15 mouse cellular contexts compared by ENCODE assay signal in genomic region chr1:127118019-127118418, GRCm38 (mm10).
"Had no signal": no experiment of that assay in that cellular context is flagged by ENCODE, and none has a peak within 500 bp of the region (broad histone marks: within the 10 kb centered on the region; RNA-seq: fewer than 3 reads in every experiment).

No protein-coding gene starts in this region.

- H3K4me2 ChIP-seq: liver, embryonic 15.5 days; lung, embryonic 14.5 days; midbrain, embryonic 11.5 days; midbrain, embryonic 13.5 days; midbrain, embryonic 15.5 days; neural tube, embryonic 12.5 days; stomach, embryonic 15.5 days had no signal

- H3K27me3 ChIP-seq: liver, embryonic 15.5 days; midbrain, embryonic 13.5 days; midbrain, embryonic 15.5 days; neural tube, embryonic 12.5 days; stomach, embryonic 15.5 days had no signal

- H3K9me3 ChIP-seq: liver, embryonic 15.5 days; midbrain, embryonic 13.5 days; midbrain, embryonic 15.5 days; stomach, embryonic 15.5 days had no signal

- H3K9ac ChIP-seq: liver, embryonic 15.5 days; lung, embryonic 14.5 days; midbrain, embryonic 13.5 days; midbrain, embryonic 15.5 days; neural tube, embryonic 12.5 days; stomach, embryonic 15.5 days had no signal

- DNase-seq: lung, adult 18-20 months; lung, embryonic 14.5 days; lung, postnatal 10 days; lung, postnatal 4 days; right cerebral cortex, postnatal 14 days; thymus, adult 2 months; thymus, postnatal 25 days; thymus, postnatal 4 days had no signal

- H3K36me3 ChIP-seq: liver, embryonic 15.5 days; midbrain, embryonic 13.5 days; midbrain, embryonic 15.5 days; neural tube, embryonic 12.5 days; stomach, embryonic 15.5 days had no signal

- ATAC-seq: midbrain, embryonic 13.5 days; midbrain, embryonic 15.5 days had no signal

- H3K4me3 ChIP-seq: liver, embryonic 15.5 days; midbrain, embryonic 13.5 days; midbrain, embryonic 15.5 days; neural tube, embryonic 12.5 days; stomach, embryonic 15.5 days had no signal

- H3K27ac ChIP-seq: liver, embryonic 15.5 days; midbrain, embryonic 13.5 days; midbrain, embryonic 15.5 days; neural tube, embryonic 12.5 days; stomach, embryonic 15.5 days; stomach, postnatal 0 days had no signal

- H3K4me1 ChIP-seq: liver, embryonic 15.5 days; midbrain, embryonic 13.5 days; midbrain, embryonic 15.5 days; neural tube, embryonic 12.5 days; stomach, embryonic 15.5 days had no signal
